Mouse (Mus musculus) spleen, adult 10 weeks (tissue): Measurements from ENCODE around the gene Olfr90. TPM values are rescaled to one million over a fixed set of nuclear protein-coding genes. Genes with fewer than 3 reads are reported as not detected.

Source experiments
- polyA plus RNA-seq: library from polyadenylated mRNA; stranded (reverse); fragments of 350-450 nt; fragmentation: Illumina TruSeq; extraction: RNeasy Lipid Tissue Mini Kit (QIAGEN cat#74804); gene quantifications from one replicate; pipeline ENCODE4 v1.2.3, GENCODE M21; 2015; ENCODE audit warnings: low replicate concordance; ENCODE audit not compliant: insufficient read depth

Olfr90 gene
- not detected for polyA plus RNA-seq

DNA sequence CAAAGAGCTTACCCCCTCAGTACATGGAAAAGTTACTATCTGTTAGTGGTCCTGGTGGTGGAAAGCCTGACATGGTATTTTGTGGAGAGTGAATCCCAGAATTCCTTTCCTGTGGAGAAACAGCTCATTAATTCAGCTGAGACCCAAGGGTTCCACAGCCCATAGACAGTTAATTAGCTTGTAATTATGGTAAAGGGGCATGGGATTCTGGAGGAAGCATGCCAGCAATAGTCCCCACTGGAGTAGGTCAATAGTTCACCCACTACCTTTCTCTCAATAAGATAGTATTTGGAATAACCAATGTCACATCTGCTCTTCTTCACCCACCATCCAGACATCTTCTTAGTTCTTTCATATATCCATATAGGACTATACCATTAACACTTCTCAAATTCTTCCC is at the start of gene Olfr90:
Gene Olfr90 (minus strand): TSS at position 101 of the 400 bp plus-strand sequence.

GRCm38 (mm10) chr17:37119988-37120387 is 31.7 kb upstream of the Olfr90 start, which contains the start of gene Olfr92:
Gene Olfr92 (minus strand): TSS chr17:37120088.

GRCm38 (mm10) chr17:37098178-37098577 is 9.9 kb upstream of the Olfr90 start, which contains the start of gene Olfr91:
Gene Olfr91 (minus strand): TSS chr17:37098278.

DNA sequence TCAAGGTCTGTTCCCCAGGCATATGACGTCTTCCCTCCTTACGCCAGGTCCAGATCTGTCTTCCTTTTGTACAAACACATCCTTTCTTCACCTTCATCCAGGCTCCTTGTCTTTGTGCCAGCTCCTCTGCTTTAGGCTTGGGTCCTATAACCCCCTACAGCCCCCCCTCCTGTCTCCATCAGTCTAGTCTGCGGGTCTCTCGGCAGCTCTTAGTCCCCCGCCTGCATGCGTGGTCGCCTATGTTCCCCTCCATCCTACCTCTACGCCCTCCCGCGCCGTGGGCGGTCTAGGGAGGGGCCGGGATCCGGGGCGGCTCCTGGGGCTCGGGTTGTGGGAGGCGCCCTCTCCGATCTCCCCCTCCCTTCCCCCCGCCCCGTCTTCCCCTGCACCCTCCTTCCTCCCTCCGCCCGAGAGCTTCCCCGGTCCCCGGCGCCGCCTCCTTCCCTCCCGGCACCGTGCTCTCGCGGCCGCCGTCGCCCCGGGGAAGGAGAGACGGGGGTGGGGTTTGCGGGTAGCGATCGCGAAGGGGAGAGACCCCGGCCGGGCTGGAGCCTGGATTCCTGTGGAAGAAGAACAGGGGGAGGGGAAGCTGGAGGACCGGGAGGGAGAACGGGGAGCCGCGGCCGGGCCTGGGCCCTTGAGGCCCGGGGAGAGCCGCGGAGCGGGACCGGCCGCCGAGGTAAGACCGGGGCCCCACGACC is 42.5 kb downstream of the Olfr90 start, which contains the start of gene Gabbr1:
Gene Gabbr1 (plus strand): TSS at position 356 of the 701 bp plus-strand sequence.

Other genes with a start within 250 kb of the Olfr90 start
- not detected for gene Trim15, start 221.3 kb downstream of the Olfr90 start, polyA plus RNA-seq
- 35.2 TPM for gene Trim10, start 218.9 kb downstream of the Olfr90 start, polyA plus RNA-seq
- gene Trim40, start 198.4 kb downstream of the Olfr90 start, polyA plus RNA-seq = 0.21 TPM
- not detected for gene Trim31, start 190.4 kb downstream of the Olfr90 start, polyA plus RNA-seq
- gene Rnf39, start 145.6 kb downstream of the Olfr90 start, polyA plus RNA-seq = 0.47 TPM
- 80.6 TPM for gene Ppp1r11, start 136.8 kb downstream of the Olfr90 start, polyA plus RNA-seq
- gene Znrd1, start 129.9 kb downstream of the Olfr90 start, polyA plus RNA-seq = 71.5 TPM
- 12.9 TPM for gene Znrd1as, start 129.9 kb downstream of the Olfr90 start, polyA plus RNA-seq
- gene 2410137M14Rik, start 107.3 kb downstream of the Olfr90 start, polyA plus RNA-seq = not detected
- 0.87 TPM for gene H2-M5, start 99.0 kb downstream of the Olfr90 start, polyA plus RNA-seq
- 3.0 TPM for gene Zfp57, start 87.3 kb downstream of the Olfr90 start, polyA plus RNA-seq
- gene Mog, start 65.1 kb downstream of the Olfr90 start, polyA plus RNA-seq = not detected
- 60.3 TPM for gene Gabbr1, start 42.5 kb downstream of the Olfr90 start, polyA plus RNA-seq
- gene Olfr91, start 9.8 kb upstream of the Olfr90 start, polyA plus RNA-seq = not detected
- gene Olfr92, start 31.6 kb upstream of the Olfr90 start, polyA plus RNA-seq = not detected
- not detected for gene Olfr93, start 73.0 kb upstream of the Olfr90 start, polyA plus RNA-seq
- gene Ubd, start 105.4 kb upstream of the Olfr90 start, polyA plus RNA-seq = 32.4 TPM
- not detected for gene Olfr94, start 112.5 kb upstream of the Olfr90 start, polyA plus RNA-seq
- gene Olfr95, start 124.6 kb upstream of the Olfr90 start, polyA plus RNA-seq = not detected
- not detected for gene Olfr96, start 131.6 kb upstream of the Olfr90 start, polyA plus RNA-seq
- gene Olfr97, start 148.8 kb upstream of the Olfr90 start, polyA plus RNA-seq = not detected
- not detected for gene Olfr98, start 175.2 kb upstream of the Olfr90 start, polyA plus RNA-seq
- gene H2-M3, start 181.7 kb upstream of the Olfr90 start, polyA plus RNA-seq = 58.2 TPM
- not detected for gene Olfr99, start 195.0 kb upstream of the Olfr90 start, polyA plus RNA-seq
- gene Olfr101, start 215.8 kb upstream of the Olfr90 start, polyA plus RNA-seq = not detected
- gene Olfr102, start 228.6 kb upstream of the Olfr90 start, polyA plus RNA-seq = not detected